In the genomic region with DNA sequence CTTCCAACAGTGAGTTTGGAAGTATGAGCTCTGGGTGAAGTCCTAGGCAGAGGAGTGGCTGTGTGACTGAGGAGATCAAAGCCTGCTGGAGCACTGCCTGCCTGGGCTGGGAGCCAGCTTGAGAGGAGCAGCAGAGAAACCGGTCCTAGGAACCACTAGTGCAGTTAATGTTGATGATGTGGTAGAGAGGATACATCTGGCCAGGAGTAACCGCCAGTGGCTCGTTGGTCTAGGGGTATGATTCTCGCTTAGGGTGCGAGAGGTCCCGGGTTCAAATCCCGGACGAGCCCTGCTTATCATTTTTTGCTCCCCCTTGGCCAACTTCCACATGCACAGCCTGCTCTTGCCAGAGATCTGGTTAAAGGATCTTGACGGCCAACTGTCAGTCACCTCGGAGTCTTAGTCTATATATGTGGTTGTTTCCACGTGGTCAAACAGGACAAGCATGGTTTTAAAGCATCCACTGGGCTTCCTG, we compare ENCODE assay signal across 8 mouse cellular contexts. TPM values are rescaled to one million over a fixed set of nuclear protein-coding genes. Genes with fewer than 3 reads are reported as not detected.
A peak's percentile ranks its signal among the peaks of the same experiment; 100 is the strongest.
DNase-seq lines count a peak whose midpoint lies in the region; ATAC-seq and TF ChIP-seq lines count a peak whose summit lies in the region.

No protein-coding gene starts in this region.

- H3K9me3 ChIP-seq in midbrain, embryonic 11.5 days (ENCODE audit: control insufficient read depth, low read length), result no peaks in the 10 kb centered on the region

- H3K4me2 ChIP-seq in midbrain, embryonic 11.5 days, result 0 out of 2 replicates have a peak overlapping the region, but pooled peaks have one; percentile 13

- no peak overlapping the region for H3K9ac ChIP-seq in heart, adult 2 months (ENCODE audit: low read depth, low read length)
- H3K9ac ChIP-seq in midbrain, embryonic 11.5 days (ENCODE audit: low read length), result no peak overlapping the region

- H3K79me2 ChIP-seq in heart, adult 2 months (replicated peaks; ENCODE audit: control insufficient read depth, insufficient read depth, low read length), result no peaks in the 10 kb centered on the region

- 2% methylated on average over 11 of the region's 11 CpGs for WGBS in heart, adult 2 months
- 15% methylated on average over 11 of the region's 11 CpGs for WGBS in midbrain, embryonic 11.5 days

- H3K4me3 ChIP-seq in embryonic fibroblast, embryonic 13.5 days (ENCODE audit: insufficient read depth, low read length), result peak overlapping the region; percentile 50
- no peak overlapping the region for H3K4me3 ChIP-seq in heart, adult 2 months
- H3K4me3 ChIP-seq in midbrain, embryonic 11.5 days (ENCODE audit: low read depth, low read length), result no peak overlapping the region

- 0 out of 2 replicates have a peak, but pooled peaks have one; percentile 36 for TF ChIP-seq EP300 in heart, adult 2 months (IDR thresholded peaks at IDR 0.05; ENCODE audit: insufficient read depth, low read depth, low read length)

- TF ChIP-seq CTCF in embryonic fibroblast, embryonic 13.5 days (IDR thresholded peaks at IDR 0.05; ENCODE audit: borderline replicate concordance, insufficient read depth, low read length), result no peak
- no peak for TF ChIP-seq CTCF in heart, adult 2 months (IDR thresholded peaks at IDR 0.05)

- ATAC-seq in midbrain, embryonic 11.5 days (ENCODE audit: low FRiP score), result no peak

- no peaks in the 10 kb centered on the region for H3K36me3 ChIP-seq in heart, adult 2 months (ENCODE audit: control insufficient read depth, insufficient read depth, low read length)
- no peaks in the 10 kb centered on the region for H3K36me3 ChIP-seq in midbrain, embryonic 11.5 days (ENCODE audit: control insufficient read depth, insufficient read depth, low read length)

- peak overlapping the region; percentile 8; the same call in 1 of the 2 replicates for H3K27ac ChIP-seq in embryonic fibroblast, embryonic 13.5 days (ENCODE audit: insufficient read depth, low read length)
- H3K27ac ChIP-seq in heart, adult 2 months, result no peak overlapping the region
- H3K27ac ChIP-seq in midbrain, embryonic 11.5 days (ENCODE audit: low read depth, low read length), result no peak overlapping the region

- DNase-seq in 416B (ENCODE audit: low read depth), result peak; percentile 91
- DNase-seq in adrenal gland, postnatal 36 days, result peak; percentile 89 to 91
- peak; percentile 90 to 92 for DNase-seq in heart, adult 2 months
- DNase-seq in kidney, adult 11 months, result peak; percentile 85
- peak; percentile 93 for DNase-seq in left cerebral cortex, postnatal 4 days
- DNase-seq in midbrain, embryonic 11.5 days (ENCODE audit: low spot score, missing footprints), result no peak
- DNase-seq in telencephalon, adult 2 months (ENCODE audit: low read depth, low spot score), result peak; percentile 43

- 0 out of 2 replicates have a peak, but pooled peaks cover 5% of the 10 kb centered on the region for H3K4me1 ChIP-seq in embryonic fibroblast, embryonic 13.5 days (ENCODE audit: control insufficient read depth, insufficient read depth, low read length)
- H3K4me1 ChIP-seq in heart, adult 2 months (ENCODE audit: control insufficient read depth, insufficient read depth, low read length), result peaks cover 2% of the 10 kb centered on the region; the same call in 1 of the 2 replicates
- H3K4me1 ChIP-seq in midbrain, embryonic 11.5 days (ENCODE audit: control insufficient read depth, insufficient read depth, low read length), result 0 out of 2 replicates have a peak, but pooled peaks cover 4% of the 10 kb centered on the region

- no peaks in the 10 kb centered on the region for H3K27me3 ChIP-seq in heart, adult 2 months (ENCODE audit: control insufficient read depth, insufficient read depth, low read length)
- 0 out of 2 replicates have a peak, but pooled peaks cover 2% of the 10 kb centered on the region for H3K27me3 ChIP-seq in midbrain, embryonic 11.5 days (ENCODE audit: control insufficient read depth, insufficient read depth, low read length)

- intact Hi-C loops in heart, adult 2 months (cut with DNase I), result loop anchor here (1.0 kb wide), 1 partner anchor 43 kb away; no protein-coding TSS in a partner anchor
- intact Hi-C loops in left cerebral cortex, postnatal 4 days (cut with DNase I), result no loop called here

- TF ChIP-seq POLR2A in embryonic fibroblast, embryonic 13.5 days (IDR thresholded peaks at IDR 0.05; ENCODE audit: low read depth, low read length), result peak; percentile 71
- no peak for TF ChIP-seq POLR2A in heart, adult 2 months (IDR thresholded peaks at IDR 0.05; ENCODE audit: insufficient read depth, low read depth, low read length)

RNA-seq across cellular contexts. Expression of a gene that starts 0.4 kb away (rescaled TPM):
- total RNA-seq in adrenal gland, postnatal 36 days (2021), result not detected
- polyA plus RNA-seq in embryonic fibroblast, embryonic 13.5 days (2011; ENCODE audit: insufficient read length, low read depth, missing spikeins), result 0.40 and 0.78 TPM in 2 replicates
- not detected for total RNA-seq in heart, adult 2 months (2021)
- polyA plus RNA-seq in heart, adult 2 months (2012; rRNA removed), result 0.67 TPM in 1 of 2 replicates, not detected in the other
- under 1 TPM in 1 of 2 experiments, not detected in 1; 0.32 TPM for total RNA-seq in left cerebral cortex, postnatal 4 days (2021)
- polyA plus RNA-seq in midbrain, embryonic 11.5 days (2014; fragmentation: Nextera tagmentation; extraction: Ambion mirVana), result 0.19 and 0.25 TPM in 2 replicates

RNA-seq across cellular contexts. Expression of a gene that starts 7.5 kb away (rescaled TPM):
- total RNA-seq in adrenal gland, postnatal 36 days (2021), result 1 to 10 TPM; 3.3 to 3.9 TPM
- polyA plus RNA-seq in embryonic fibroblast, embryonic 13.5 days (2011; ENCODE audit: insufficient read length, low read depth, missing spikeins), result 25.1 and 26.7 TPM in 2 replicates
- 1 to 10 TPM; 1.7 to 2.4 TPM for total RNA-seq in heart, adult 2 months (2021)
- polyA plus RNA-seq in heart, adult 2 months (2012; rRNA removed), result 2.1 and 3.0 TPM in 2 replicates
- 10 to 100 TPM; 70.7 to 72.5 TPM for total RNA-seq in left cerebral cortex, postnatal 4 days (2021)
- 20.5 and 22.4 TPM in 2 replicates for polyA plus RNA-seq in midbrain, embryonic 11.5 days (2014; fragmentation: Nextera tagmentation; extraction: Ambion mirVana)

RNA-seq across cellular contexts. Expression of a gene that starts 40.8 kb away (rescaled TPM):
- 100 to 1,000 TPM; 139 to 152 TPM for total RNA-seq in adrenal gland, postnatal 36 days (2021)
- polyA plus RNA-seq in embryonic fibroblast, embryonic 13.5 days (2011; ENCODE audit: insufficient read length, low read depth, missing spikeins), result 1,348 and 1,377 TPM in 2 replicates
- 100 to 1,000 TPM; 227 to 232 TPM for total RNA-seq in heart, adult 2 months (2021)
- polyA plus RNA-seq in heart, adult 2 months (2012; rRNA removed), result 102 and 178 TPM in 2 replicates
- total RNA-seq in left cerebral cortex, postnatal 4 days (2021), result 100 to 1,000 TPM; 103 to 107 TPM
- 265 and 278 TPM in 2 replicates for polyA plus RNA-seq in midbrain, embryonic 11.5 days (2014; fragmentation: Nextera tagmentation; extraction: Ambion mirVana)

RNA-seq across cellular contexts. Expression of a gene that starts 44.4 kb away (rescaled TPM):
- 1 to 10 TPM; 4.7 to 5.1 TPM for total RNA-seq in adrenal gland, postnatal 36 days (2021)
- polyA plus RNA-seq in embryonic fibroblast, embryonic 13.5 days (2011; ENCODE audit: insufficient read length, low read depth, missing spikeins), result 107 and 151 TPM in 2 replicates
- total RNA-seq in heart, adult 2 months (2021), result 100 to 1,000 TPM; 192 to 222 TPM
- 56.0 and 69.0 TPM in 2 replicates for polyA plus RNA-seq in heart, adult 2 months (2012; rRNA removed)
- 1 to 10 TPM; 4.7 TPM for total RNA-seq in left cerebral cortex, postnatal 4 days (2021)
- polyA plus RNA-seq in midbrain, embryonic 11.5 days (2014; fragmentation: Nextera tagmentation; extraction: Ambion mirVana), result 1.8 and 2.5 TPM in 2 replicates

Comparison
In these comparisons a context has a peak if more than half of its experiments do, and no peak if none do; other contexts are left out.
1. RNA of a gene that starts 7.5 kb away (total RNA-seq): 70.7 to 72.5 TPM in left cerebral cortex, postnatal 4 days; 3.3 to 3.9 TPM in adrenal gland, postnatal 36 days and 1.7 to 2.4 TPM in heart, adult 2 months; every median in the first group is over 10 times any median in the second.